Mouse (Mus musculus) liver, postnatal 0 days (tissue): ENCODE measurements around the gene B3galt1.

Experiments used
- CTCF ChIP-seq: sonication (generic); IDR thresholded peaks from 2 replicates; pipeline ENCODE4 v1.5.1; 2016; ENCODE audit warnings: antibody characterized with exemption, low read depth
- EP300 ChIP-seq: IDR thresholded peaks from 2 replicates; pipeline ENCODE4 v1.6.1; 2016; ENCODE audit warnings: antibody characterized with exemption, low read depth, mild to moderate bottlenecking

- TF ChIP-seq EP300 = no peak
- no peak for TF ChIP-seq CTCF
These were observed 314.2 kb downstream of the B3galt1 start for GRCm38 (mm10) chr2:67879836-67880235.
